Mouse (Mus musculus) cerebellum, adult 2 months (tissue): ENCODE results near the gene Hoxc8. TPM values are rescaled to one million over a fixed set of nuclear protein-coding genes. Genes with fewer than 3 reads are reported as not detected.

Experiments
- DNase-seq, 2 experiments: peaks; one replicate each; pipeline ENCODE4 v3.0.0; 2021
- H3K27ac ChIP-seq: fragments of 200-500 bp; 2 replicates; pipeline ENCODE4 v1.5.1; 2012; ENCODE audit warnings: low read length, control low read depth, inconsistent platforms; ENCODE audit not compliant: insufficient read depth
- H3K27me3 ChIP-seq: fragments of 200-500 bp; 2 replicates; pipeline ENCODE4 v1.6.1; 2012; ENCODE audit warnings: inconsistent platforms, mild to moderate bottlenecking, low read length, moderate library complexity; ENCODE audit not compliant: control insufficient read depth, insufficient read depth
- H3K4me1 ChIP-seq: fragments of 200-500 bp; 2 replicates; pipeline ENCODE4 v1.6.1; 2011; ENCODE audit warnings: low read length; ENCODE audit not compliant: control insufficient read depth, insufficient read depth
- H3K4me3 ChIP-seq: fragments of 200-500 bp; replicated peaks from 2 replicates; pipeline ENCODE3; 2011; ENCODE audit warnings: mild to moderate bottlenecking, low read depth, low read length, control low read depth; ENCODE audit not compliant: insufficient read depth
- CTCF ChIP-seq: fragments of 200-500 bp; IDR thresholded peaks from 2 replicates; pipeline ENCODE4 v1.5.1; 2011; ENCODE audit warnings: low read depth, mild to moderate bottlenecking, control low read depth, low read length, moderate library complexity, borderline replicate concordance; ENCODE audit not compliant: insufficient read depth
- POLR2A ChIP-seq: fragments of 200-500 bp; IDR thresholded peaks from 2 replicates; pipeline ENCODE4 v1.6.1; 2011; ENCODE audit warnings: low read length, control low read depth, borderline replicate concordance; ENCODE audit not compliant: insufficient read depth
- WGBS: fragments of 180-500 bp; shearing (Covaris S2); methylation state at CpG from one replicate; pipeline ENCODE4 v1.1.7; 2018; 5-methylcytosine and 5-hydroxymethylcytosine counted together
- polyA plus RNA-seq: library from polyadenylated mRNA; depleted of rRNA; stranded (reverse); fragments of >200 nt; gene quantifications from 2 replicates; pipeline ENCODE4 v1.2.3, GENCODE M21; 2012

The Hoxc8 gene
- polyA plus RNA-seq, 1 experiment, result not detected

GRCm38 (mm10) chr15:102975688-102976111 is 14.7 kb upstream of the Hoxc8 start:
- H3K4me3 ChIP-seq, result no peak overlapping the region
- peaks cover 19% of the 10 kb centered on the region; the same call in 1 of the 2 replicates for H3K27me3 ChIP-seq
- DNase-seq, result no peak
- H3K4me1 ChIP-seq, result no peaks in the 10 kb centered on the region
- H3K27ac ChIP-seq, result no peak overlapping the region
- WGBS, result 3% methylated on average over 21 of the region's 21 CpGs
- TF ChIP-seq CTCF (no peak), POLR2A (no peak)

- Histone ChIP-seq H3K27me3 (peaks cover 19% of the 10 kb centered on the region; the same call in 1 of the 2 replicates), H3K4me3 (no peak within 1 kb of the TSS), H3K27ac (no peak within 1 kb of the TSS), H3K4me1 (no peaks in the 10 kb centered on the region)
- under 1% methylated on average over 14 of the region's 20 CpGs for WGBS
- DNase-seq, result no peak
- TF ChIP-seq CTCF, result no peak
- TF ChIP-seq POLR2A, result no peak
Measured at GRCm38 (mm10) chr15:102976171-102976570, 14.2 kb upstream of the Hoxc8 start, which contains the start of gene Hoxc9. Gene Hoxc9 (plus strand): TSS chr15:102976439.

- no peak overlapping the region for H3K4me3 ChIP-seq
- WGBS, result 2% methylated on average over 37 of the region's 37 CpGs
- no peaks in the 10 kb centered on the region for H3K4me1 ChIP-seq
- H3K27ac ChIP-seq, result no peak overlapping the region
- no peak for DNase-seq
- peaks cover 23% of the 10 kb centered on the region; the same call in 1 of the 2 replicates for H3K27me3 ChIP-seq
- no peak for TF ChIP-seq CTCF
- no peak for TF ChIP-seq POLR2A
Measured at GRCm38 (mm10) chr15:102976631-102977422, 13.6 kb upstream of the Hoxc8 start.

- Histone ChIP-seq H3K4me1 (no peaks in the 10 kb centered on the region), H3K4me3 (no peak overlapping the region), H3K27ac (no peak overlapping the region), H3K27me3 (peaks cover 22% of the 10 kb centered on the region; the same call in 1 of the 2 replicates)
- no peak for DNase-seq
- TF ChIP-seq CTCF, result no peak
- TF ChIP-seq POLR2A, result no peak
- WGBS, result 5% methylated on average over 16 of the region's 16 CpGs
Measured at GRCm38 (mm10) chr15:102977423-102977974, 12.9 kb upstream of the Hoxc8 start.

- TF ChIP-seq POLR2A (no peak), CTCF (no peak)
- H3K4me3 ChIP-seq, result no peak overlapping the region
- no peaks in the 10 kb centered on the region for H3K4me1 ChIP-seq
- H3K27me3 ChIP-seq, result peaks cover 22% of the 10 kb centered on the region; the same call in 1 of the 2 replicates
- no peak overlapping the region for H3K27ac ChIP-seq
- DNase-seq, result no peak
- 10% methylated on average over 13 of the region's 13 CpGs for WGBS
Measured at GRCm38 (mm10) chr15:102978615-102979515, 11.5 kb upstream of the Hoxc8 start.

GRCm38 (mm10) chr15:102979936-102980335 is 10.5 kb upstream of the Hoxc8 start:
- DNase-seq, result no peak
- TF ChIP-seq CTCF (no peak), POLR2A (no peak)
- Histone ChIP-seq H3K27ac (no peak overlapping the region), H3K4me1 (no peaks in the 10 kb centered on the region), H3K27me3 (peaks cover 21% of the 10 kb centered on the region; the same call in 1 of the 2 replicates), H3K4me3 (no peak overlapping the region)
- WGBS, result 4% methylated on average over 1 of the region's 1 CpGs

GRCm38 (mm10) chr15:102980352-102980751 is 10.1 kb upstream of the Hoxc8 start:
- TF ChIP-seq CTCF, result no peak
- no peak for TF ChIP-seq POLR2A
- Histone ChIP-seq H3K4me3 (no peak overlapping the region), H3K27ac (no peak overlapping the region), H3K27me3 (peaks cover 19% of the 10 kb centered on the region; the same call in 1 of the 2 replicates), H3K4me1 (no peaks in the 10 kb centered on the region)
- WGBS, result 4% methylated on average over 11 of the region's 11 CpGs
- DNase-seq, result no peak
